In the genomic region with DNA sequence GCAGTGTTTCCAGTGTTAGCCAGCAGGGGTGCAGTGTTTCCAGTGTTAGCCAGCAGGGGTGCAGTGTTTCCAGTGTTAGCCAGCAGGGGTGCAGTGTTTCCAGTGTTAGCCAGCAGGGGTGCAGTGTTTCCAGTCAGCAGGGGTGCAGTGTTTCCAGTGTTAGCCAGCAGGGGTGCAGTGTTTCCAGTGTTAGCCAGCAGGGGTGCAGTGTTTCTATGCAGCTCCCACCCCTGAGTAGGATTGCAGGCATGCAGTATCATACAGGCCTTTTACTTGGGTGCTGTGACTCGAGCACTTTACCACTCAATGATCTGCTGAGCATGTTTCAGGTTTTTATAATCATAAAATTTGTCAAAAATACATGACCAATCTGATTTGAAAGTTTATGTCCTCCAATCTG, we compare ENCODE assay signal across 7 mouse cellular contexts.
A peak's percentile ranks its signal among the peaks of the same experiment; 100 is the strongest.
DNase-seq lines count a peak whose midpoint lies in the region; ATAC-seq and TF ChIP-seq lines count a peak whose summit lies in the region.
"Not testable (repeated sequence)": the region's sequence is repeated elsewhere in the genome, so short reads cannot be mapped to it uniquely, and the experiment has no call there.

No protein-coding gene starts in this region.

- H3K36me3 ChIP-seq in forebrain, postnatal 0 days (ENCODE audit: insufficient read depth); intestine, postnatal 0 days (ENCODE audit: control insufficient read depth, insufficient read depth); liver, adult 2 months (ENCODE audit: control insufficient read depth, insufficient read depth, low read length): not testable (repeated sequence)

- not testable (repeated sequence) for H3K9ac ChIP-seq in forebrain, postnatal 0 days; intestine, postnatal 0 days (ENCODE audit: low read depth, low read length); liver, adult 2 months (ENCODE audit: low read depth, low read length)

- H3K4me1 ChIP-seq in forebrain, postnatal 0 days (ENCODE audit: insufficient read depth); intestine, postnatal 0 days (replicated peaks; ENCODE audit: control insufficient read depth, insufficient read depth, low read length); liver, adult 2 months (ENCODE audit: control insufficient read depth, insufficient read depth, low read length): not testable (repeated sequence)

- TF ChIP-seq CTCF in forebrain, postnatal 0 days (IDR thresholded peaks at IDR 0.05; ENCODE audit: low read depth), result peak; percentile 19; the same call in 1 of the 2 replicates
- TF ChIP-seq CTCF in intestine, postnatal 0 days (IDR thresholded peaks at IDR 0.05; ENCODE audit: low read depth), result peak; percentile 51
- TF ChIP-seq CTCF in liver, adult 2 months (IDR thresholded peaks at IDR 0.05; ENCODE audit: low read depth, low read length), result peak; percentile 36

- H3K4me3 ChIP-seq in forebrain, postnatal 0 days (ENCODE audit: low read depth, low read length); intestine, postnatal 0 days (ENCODE audit: low read depth, low read length); liver, adult 2 months (ENCODE audit: insufficient read depth, low read depth, low read length): not testable (repeated sequence)

- 88% methylated on average over 1 of the region's 1 CpGs for WGBS in forebrain, postnatal 0 days
- WGBS in intestine, postnatal 0 days, result 89% methylated on average over 1 of the region's 1 CpGs
- WGBS in liver, adult 2 months, result 95% methylated on average over 1 of the region's 1 CpGs

- H3K79me2 ChIP-seq in liver, adult 2 months (ENCODE audit: control insufficient read depth, insufficient read depth, low read length), result not testable (repeated sequence)

- not testable (repeated sequence) for H3K9me3 ChIP-seq in forebrain, postnatal 0 days (ENCODE audit: low read length); intestine, postnatal 0 days (ENCODE audit: control insufficient read depth)

- DNase-seq in CD4-positive helper T cell, adult 2 months (ENCODE audit: low read depth, low spot score), result peak; percentile 30
- peak; percentile 7 for DNase-seq in ES-CJ7 (ENCODE audit: low read depth, low spot score)
- DNase-seq in forebrain, postnatal 0 days, result not testable (repeated sequence)
- peak; percentile 6 for DNase-seq in liver, adult 2 months (ENCODE audit: extremely low read depth, low read depth, low spot score)
- peak; percentile 31 for DNase-seq in thymus, postnatal 25 days

- not testable (repeated sequence) for TF ChIP-seq POLR2A in liver, adult 2 months (IDR thresholded peaks at IDR 0.05; ENCODE audit: extremely low read depth, insufficient read depth, low read length)

- not testable (repeated sequence) for H3K4me2 ChIP-seq in forebrain, postnatal 0 days (ENCODE audit: low read depth); intestine, postnatal 0 days (replicated peaks; ENCODE audit: low read depth)

- not testable (repeated sequence) for H3K27me3 ChIP-seq in forebrain, postnatal 0 days (ENCODE audit: insufficient read depth, low read length); intestine, postnatal 0 days (replicated peaks; ENCODE audit: control insufficient read depth, insufficient read depth, low read length); liver, adult 2 months (ENCODE audit: control insufficient read depth, insufficient read depth, low read length)

- not testable (repeated sequence) for ATAC-seq in forebrain, postnatal 0 days; intestine, postnatal 0 days
- ATAC-seq in megakaryocyte-erythroid progenitor cell, adult 5-6 weeks (replicated peaks; ENCODE audit: low FRiP score, low TSS enrichment, poor library complexity, severe bottlenecking), result 0 out of 2 replicates have a peak, but pooled peaks have one; percentile 57

- H3K27ac ChIP-seq in forebrain, postnatal 0 days (ENCODE audit: low read depth, low read length); intestine, postnatal 0 days (ENCODE audit: low read depth, low read length); liver, adult 2 months (replicated peaks; ENCODE audit: insufficient read depth, low read depth, low read length): not testable (repeated sequence)
